Mouse (Mus musculus): ENCODE measurements around the gene Syngap1.

GRCm38 (mm10) chr17:26949051-26949577, 8.1 kb downstream of the Syngap1 start:
- 0 out of 2 replicates have a peak, but pooled peaks have one; percentile 6 for TF ChIP-seq CTCF (IDR thresholded peaks at IDR 0.05; ENCODE audit: insufficient read depth, low read length)
- no peak for TF ChIP-seq POLR2A (IDR thresholded peaks at IDR 0.05; ENCODE audit: borderline replicate concordance, extremely low read depth, low read depth, low read length)
